Mouse (Mus musculus): ENCODE results near the gene Dmp1. TPM values are rescaled to one million over a fixed set of nuclear protein-coding genes. Genes with fewer than 3 reads are reported as not detected.

Gene Dmp1
- polyA plus RNA-seq (2021; fragmentation: Nextera tagmentation) = 2.6 and 2.9 TPM in 2 replicates
- long read RNA-seq, experiment 1, partial matches to known transcripts = 0 of 28 reads
- long read RNA-seq, experiment 1, other reads (novel, unspliced or antisense) = 27 of 28 reads
- long read RNA-seq, experiment 2, partial matches to known transcripts = 2 of 3 reads
- long read RNA-seq, experiment 2, other reads (novel, unspliced or antisense) = 1 of 3 reads

GRCm38 (mm10) chr5:104202351-104202750, at the start of gene Dmp1:
Dmp1 (plus strand) TSS chr5:104202613.

DNA sequence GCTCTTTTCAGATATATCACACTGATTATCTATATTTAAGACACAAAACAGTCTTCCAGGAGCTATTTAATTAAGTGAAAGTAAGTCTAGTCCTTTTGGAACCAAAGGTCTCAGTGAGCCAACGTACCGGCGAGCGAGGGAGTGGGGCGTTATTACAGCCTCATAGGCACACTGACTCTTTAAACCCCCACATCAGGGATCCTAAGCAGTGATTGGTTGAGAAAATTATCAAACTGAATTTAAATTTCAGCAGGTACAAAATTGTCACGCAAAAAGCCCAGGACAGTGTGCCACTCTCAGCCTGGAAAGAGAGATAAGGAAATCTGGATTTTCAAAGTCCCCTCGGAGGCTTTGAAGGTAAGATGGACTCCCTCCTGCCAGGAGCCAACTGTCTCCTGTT, 32.0 kb upstream of the Dmp1 start, which contains the start of gene Dspp:
Gene Dspp, plus strand, starts transcription at position 301 of the 400 bp plus-strand sequence.

Other genes starting within 250 kb of the Dmp1 start
- 0.10 and 0.18 TPM in 2 replicates for gene Hsd17b13, start 225.2 kb upstream of the Dmp1 start, polyA plus RNA-seq (2021; fragmentation: Nextera tagmentation)
- 4.1 and 5.9 TPM in 2 replicates for gene Hsd17b11, start 180.7 kb upstream of the Dmp1 start, polyA plus RNA-seq (2021; fragmentation: Nextera tagmentation)
- 71.0 and 118 TPM in 2 replicates for gene Nudt9, start 156.3 kb upstream of the Dmp1 start, polyA plus RNA-seq (2021; fragmentation: Nextera tagmentation)
- gene Gm17660, start 125.0 kb upstream of the Dmp1 start, polyA plus RNA-seq (2021; fragmentation: Nextera tagmentation) = 0.45 TPM in 1 of 2 replicates, not detected in the other
- gene Sparcl1, start 88.9 kb upstream of the Dmp1 start, polyA plus RNA-seq (2021; fragmentation: Nextera tagmentation) = 1,285 and 1,368 TPM in 2 replicates
- gene Dspp, start 31.9 kb upstream of the Dmp1 start, polyA plus RNA-seq (2021; fragmentation: Nextera tagmentation) = 0.04 TPM in 1 of 2 replicates, not detected in the other
- 0.10 TPM in 2 replicates for gene Ibsp, start 96.6 kb downstream of the Dmp1 start, polyA plus RNA-seq (2021; fragmentation: Nextera tagmentation)
- gene Mepe, start 122.7 kb downstream of the Dmp1 start, polyA plus RNA-seq (2021; fragmentation: Nextera tagmentation) = not detected in 2 replicates
- 15.4 and 18.4 TPM in 2 replicates for gene Spp1, start 232.5 kb downstream of the Dmp1 start, polyA plus RNA-seq (2021; fragmentation: Nextera tagmentation)